Mouse (Mus musculus) bone marrow macrophage, adult 2 months (primary cell): ENCODE data around the gene Sdccag8.

Source experiments
- CTCF ChIP-seq: IDR thresholded peaks from 2 replicates; pipeline ENCODE4 v1.5.1; 2012; ENCODE audit warnings: low read depth, mild to moderate bottlenecking, low read length, moderate library complexity
- POLR2A ChIP-seq: IDR thresholded peaks from 2 replicates; pipeline ENCODE4 v1.6.1; 2012; ENCODE audit warnings: mild to moderate bottlenecking, low read depth, low read length, borderline replicate concordance

DNA sequence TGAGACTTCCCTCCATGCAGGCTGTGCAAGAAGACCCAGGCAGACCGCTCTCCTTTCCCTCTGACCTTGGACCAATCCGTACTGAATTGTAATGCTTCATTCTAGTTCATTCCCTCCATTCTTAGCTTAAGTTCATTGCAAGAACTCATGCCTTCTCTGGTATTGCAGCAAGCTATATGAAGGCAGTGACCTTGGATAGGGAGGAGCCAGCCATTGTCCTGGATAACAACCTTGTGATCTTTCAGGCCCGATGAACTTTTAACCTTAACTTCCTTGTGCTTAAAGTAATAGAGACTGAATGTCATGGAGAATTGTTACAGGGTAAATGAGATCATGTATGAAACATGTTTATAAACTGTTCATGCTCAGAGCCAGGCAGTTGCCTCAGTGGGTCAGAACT, 152.8 kb downstream of the Sdccag8 start:
- no peak for TF ChIP-seq CTCF
- TF ChIP-seq POLR2A, result no peak
